Mouse (Mus musculus) gastrocnemius, postnatal 4 days (tissue): Measurements from ENCODE around the gene Alx1. TPM values are rescaled to one million over a fixed set of nuclear protein-coding genes. Genes with fewer than 3 reads are reported as not detected.

ENCODE experiments used
- total RNA-seq, 2 experiments: library from RNA; stranded (reverse); gene quantifications; 2 replicates each; pipeline ENCODE4 v1.2.3; 2021

Gene Alx1
- total RNA-seq, 2 experiments from 2014 or later = not detected

Other genes starting within 250 kb of the Alx1 start
- not detected for gene Lrriq1, start 206.1 kb upstream of the Alx1 start, total RNA-seq